Mouse (Mus musculus) cortical plate, adult 2 months (tissue): Measurements from ENCODE around the gene Gramd4. TPM values are rescaled to one million over a fixed set of nuclear protein-coding genes. Genes with fewer than 3 reads are reported as not detected.

ENCODE experiments used
- H3K27ac ChIP-seq: fragments of 200-500 bp; 2 replicates; pipeline ENCODE4 v1.5.1; 2012; ENCODE audit warnings: low read length, control low read depth, inconsistent platforms; ENCODE audit not compliant: insufficient read depth
- H3K4me1 ChIP-seq: fragments of 200-500 bp; 2 replicates; pipeline ENCODE4 v1.6.1; 2011; ENCODE audit warnings: low read length; ENCODE audit not compliant: control insufficient read depth, insufficient read depth
- H3K4me3 ChIP-seq: fragments of 200-500 bp; 2 replicates; pipeline ENCODE4 v1.5.1; 2011; ENCODE audit warnings: mild to moderate bottlenecking, low read length, control low read depth; ENCODE audit not compliant: insufficient read depth
- CTCF ChIP-seq: fragments of 200-500 bp; IDR thresholded peaks from 2 replicates; pipeline ENCODE4 v1.5.1; 2011; ENCODE audit warnings: mild to moderate bottlenecking, control low read depth, low read length; ENCODE audit not compliant: insufficient read depth; ENCODE audit errors: extremely low read depth
- POLR2A ChIP-seq: fragments of 200-500 bp; IDR thresholded peaks from 2 replicates; pipeline ENCODE4 v1.6.1; 2011; ENCODE audit warnings: mild to moderate bottlenecking, low read length, control low read depth; ENCODE audit not compliant: insufficient read depth; ENCODE audit errors: extremely low read depth
- polyA plus RNA-seq: library from polyadenylated mRNA; depleted of rRNA; stranded (reverse); fragments of >200 nt; gene quantifications from 2 replicates; pipeline ENCODE4 v1.2.3, GENCODE M21; 2012

Gene Gramd4
- polyA plus RNA-seq, 1 experiment: 32.6 TPM

DNA sequence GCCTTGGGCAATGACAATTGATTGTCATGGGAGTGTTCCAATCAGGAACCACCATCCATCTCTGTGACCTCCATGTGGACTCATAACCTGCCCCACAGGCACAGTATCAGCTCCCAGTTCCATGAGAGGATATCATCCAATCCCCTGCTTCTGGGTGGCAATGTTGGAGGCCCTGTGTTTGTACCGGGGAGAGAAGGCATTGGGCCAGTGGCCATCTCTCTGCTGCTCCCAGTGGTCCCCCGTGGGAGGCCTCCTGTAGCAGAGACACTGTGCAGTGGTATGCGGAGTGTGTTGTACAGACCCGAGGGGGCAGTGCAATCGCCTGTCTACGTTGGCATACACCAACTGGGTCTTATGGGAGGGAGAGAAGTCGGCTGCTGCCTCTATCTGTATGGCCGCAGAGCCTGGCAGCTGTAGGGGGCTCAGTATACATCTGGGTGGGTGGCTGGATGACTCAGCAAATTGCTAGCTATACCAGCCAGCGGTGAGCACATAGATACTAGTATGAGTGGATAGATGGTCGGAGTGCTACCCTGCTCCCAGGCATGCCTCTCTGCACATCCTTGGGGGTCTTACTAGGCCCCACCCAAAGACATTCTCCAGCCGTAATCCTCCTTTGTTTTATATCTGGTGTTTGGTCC, 50.5 kb downstream of the Gramd4 start:
- Histone ChIP-seq H3K4me3 (no peak overlapping the region), H3K4me1 (peaks cover 17% of the 10 kb centered on the region), H3K27ac (no peak overlapping the region)
- TF ChIP-seq CTCF (no peak), POLR2A (no peak)

DNA sequence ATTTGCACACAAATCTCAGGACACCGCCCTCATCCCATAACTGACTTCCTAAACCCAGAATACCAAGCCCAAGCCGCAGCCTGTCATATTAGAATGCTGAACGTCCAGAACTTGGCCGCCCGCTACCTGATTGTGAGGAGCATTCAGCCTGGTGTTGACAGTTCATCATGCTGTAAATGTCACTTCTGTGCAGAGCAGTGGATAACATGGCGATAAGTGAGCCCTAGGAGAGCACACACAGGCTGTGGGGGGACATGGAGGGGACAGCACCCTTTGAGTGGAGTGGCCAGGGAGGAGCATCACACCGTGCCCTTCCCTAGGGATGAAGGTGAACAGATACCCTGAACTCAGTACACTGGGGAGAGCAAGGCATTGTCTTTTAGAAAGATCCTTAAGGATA, 51.8 kb downstream of the Gramd4 start:
- peaks cover 21% of the 10 kb centered on the region for H3K4me1 ChIP-seq
- no peak overlapping the region for H3K4me3 ChIP-seq
- TF ChIP-seq CTCF (no peak), POLR2A (no peak)
- H3K27ac ChIP-seq: peak overlapping the region; percentile 33; the same call in 1 of the 2 replicates

DNA sequence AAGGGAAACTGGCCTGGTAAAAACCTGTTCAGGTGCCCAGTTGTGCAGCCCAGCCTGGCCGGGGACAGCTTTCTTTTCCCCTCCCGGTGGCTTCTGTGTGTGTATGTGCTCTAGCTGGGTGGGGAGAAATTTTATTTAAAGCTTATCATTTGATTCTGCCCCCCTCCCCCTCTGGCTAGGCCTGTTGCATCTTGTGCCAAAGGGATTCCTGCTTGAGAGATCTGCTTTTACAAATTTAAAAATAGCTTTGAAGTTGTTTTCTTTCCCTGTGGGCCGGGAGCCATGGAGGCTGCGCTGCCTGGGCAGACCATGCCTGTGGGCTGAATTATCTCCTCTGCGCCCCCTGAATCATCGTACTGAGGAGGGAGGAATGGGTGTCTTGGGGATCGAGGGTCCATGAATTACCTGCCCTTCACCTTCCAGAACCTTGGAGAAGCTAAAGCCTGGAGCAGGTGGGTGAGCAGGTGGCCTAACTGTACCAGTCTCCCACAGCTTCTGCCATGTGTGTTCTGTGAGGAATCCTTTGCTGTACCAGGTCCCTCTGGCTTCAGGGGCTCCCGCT, 52.2 kb downstream of the Gramd4 start:
- TF ChIP-seq CTCF: no peak
- TF ChIP-seq POLR2A: no peak
- no peak overlapping the region for H3K27ac ChIP-seq
- peaks cover 19% of the 10 kb centered on the region for H3K4me1 ChIP-seq
- no peak overlapping the region for H3K4me3 ChIP-seq

DNA sequence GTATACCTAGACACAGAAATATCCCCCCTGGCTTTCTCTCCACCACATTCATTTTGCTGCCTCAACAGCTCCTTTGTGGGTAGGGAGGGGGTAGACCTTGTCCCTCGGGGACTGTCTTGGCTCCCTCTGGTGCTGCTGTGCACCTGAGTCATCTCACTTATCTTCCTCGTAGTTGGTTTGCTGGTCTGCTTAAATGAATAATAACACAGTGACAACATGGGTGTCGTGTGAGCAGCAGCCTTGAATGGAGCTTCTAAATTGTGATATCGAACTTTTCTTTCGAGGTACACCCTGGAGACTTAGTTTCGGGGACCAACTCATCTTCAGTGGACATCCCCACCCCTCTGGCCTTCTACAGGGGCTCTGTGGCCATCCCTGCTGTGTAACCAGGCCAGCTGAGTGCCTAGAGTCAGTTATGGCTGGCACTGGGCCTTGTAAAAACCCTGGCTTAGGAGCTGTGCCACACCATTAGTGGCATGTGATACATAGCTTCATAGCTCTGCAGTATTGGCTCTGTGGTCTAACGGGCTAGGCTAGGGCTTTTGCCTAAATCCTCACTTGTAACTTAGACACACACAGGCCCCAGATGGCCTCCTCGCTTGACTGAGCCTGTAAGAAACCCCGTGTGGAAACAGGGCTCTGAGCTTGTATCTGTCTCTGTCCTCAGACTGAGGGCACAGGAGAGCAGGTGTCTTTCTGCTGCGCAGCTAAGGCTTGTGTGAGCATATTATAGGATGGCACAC, 53.0 kb downstream of the Gramd4 start:
- no peak overlapping the region for H3K27ac ChIP-seq
- H3K4me1 ChIP-seq: peaks cover 19% of the 10 kb centered on the region
- TF ChIP-seq POLR2A (no peak), CTCF (no peak)
- no peak overlapping the region for H3K4me3 ChIP-seq

DNA sequence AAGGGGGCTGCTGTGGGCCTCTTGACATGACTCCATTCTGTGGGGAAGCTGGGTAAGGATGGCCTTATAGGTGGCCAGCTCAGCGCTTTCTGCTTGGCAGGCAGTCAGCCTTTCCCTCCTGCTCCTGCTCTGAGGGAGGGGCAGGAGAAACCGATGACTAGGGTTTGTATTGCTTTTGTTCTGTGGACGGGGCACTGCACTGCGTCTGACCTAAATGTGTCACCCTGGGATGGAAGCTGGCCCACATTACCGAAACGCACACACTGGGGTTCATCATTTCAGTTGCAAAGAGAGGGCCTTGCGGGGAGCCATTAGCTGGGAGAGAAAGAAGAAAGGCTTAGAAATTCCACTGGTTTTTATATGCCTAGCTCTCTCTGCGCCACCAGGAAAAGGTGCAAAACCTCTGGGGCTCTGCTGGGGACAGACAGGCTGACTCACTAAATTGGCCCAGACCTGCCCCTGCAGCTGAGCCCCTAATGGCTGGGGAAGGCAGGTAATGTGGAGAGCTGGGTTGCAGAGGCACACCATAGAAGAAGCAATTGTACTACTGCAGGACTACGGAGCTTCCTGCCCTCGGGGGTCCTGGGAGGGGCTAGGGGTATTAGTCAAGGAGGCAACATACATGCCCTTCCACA, 55.3 kb downstream of the Gramd4 start:
- H3K27ac ChIP-seq: no peak overlapping the region
- TF ChIP-seq POLR2A: no peak
- no peak for TF ChIP-seq CTCF
- peaks cover 16% of the 10 kb centered on the region for H3K4me1 ChIP-seq
- no peak overlapping the region for H3K4me3 ChIP-seq

DNA sequence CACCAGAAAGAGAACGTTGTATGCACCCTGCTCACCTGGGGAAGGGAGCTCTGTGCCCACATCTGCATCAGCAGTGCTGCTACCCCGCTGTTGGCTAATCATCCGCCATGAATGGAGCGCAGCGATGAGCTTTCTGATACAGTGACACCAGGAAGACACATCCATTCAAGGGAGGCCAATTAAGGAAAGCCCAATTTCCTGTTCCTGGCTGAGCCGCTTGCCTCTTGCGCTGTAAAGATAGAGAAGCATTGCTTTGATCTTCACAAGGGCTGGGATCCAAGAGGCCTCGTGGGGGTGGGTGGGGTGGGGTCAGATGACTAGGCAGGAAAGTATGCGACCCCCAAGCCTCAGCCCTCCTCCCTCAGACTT, 55.8 kb downstream of the Gramd4 start:
- peaks cover 16% of the 10 kb centered on the region; the same call in 1 of the 2 replicates for H3K4me1 ChIP-seq
- no peak overlapping the region for H3K27ac ChIP-seq
- TF ChIP-seq CTCF: no peak
- TF ChIP-seq POLR2A: no peak
- H3K4me3 ChIP-seq: no peak overlapping the region

DNA sequence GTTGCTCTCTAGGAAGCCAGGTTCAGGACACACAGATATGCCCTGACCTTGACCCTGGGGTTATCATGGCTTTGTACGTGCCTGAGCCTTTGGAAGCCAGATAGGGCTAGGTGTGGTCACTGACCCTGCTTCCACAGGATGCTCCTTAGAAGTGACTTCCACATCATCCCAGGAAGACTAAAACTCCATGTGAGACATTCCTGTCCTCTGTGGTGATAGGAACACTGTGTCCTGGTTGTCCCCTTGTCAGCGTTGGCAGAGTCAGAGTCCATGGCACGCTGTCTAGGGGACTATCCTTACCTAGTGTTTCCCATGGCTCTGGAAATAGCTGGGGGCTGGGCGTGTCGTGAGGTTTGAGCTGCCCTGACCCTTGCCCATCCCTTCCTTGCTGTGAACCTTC, 58.9 kb downstream of the Gramd4 start:
- H3K4me1 ChIP-seq: peaks cover 7% of the 10 kb centered on the region; the same call in 1 of the 2 replicates
- H3K27ac ChIP-seq: no peak overlapping the region
- no peak for TF ChIP-seq POLR2A
- no peak for TF ChIP-seq CTCF
- H3K4me3 ChIP-seq: no peak overlapping the region

DNA sequence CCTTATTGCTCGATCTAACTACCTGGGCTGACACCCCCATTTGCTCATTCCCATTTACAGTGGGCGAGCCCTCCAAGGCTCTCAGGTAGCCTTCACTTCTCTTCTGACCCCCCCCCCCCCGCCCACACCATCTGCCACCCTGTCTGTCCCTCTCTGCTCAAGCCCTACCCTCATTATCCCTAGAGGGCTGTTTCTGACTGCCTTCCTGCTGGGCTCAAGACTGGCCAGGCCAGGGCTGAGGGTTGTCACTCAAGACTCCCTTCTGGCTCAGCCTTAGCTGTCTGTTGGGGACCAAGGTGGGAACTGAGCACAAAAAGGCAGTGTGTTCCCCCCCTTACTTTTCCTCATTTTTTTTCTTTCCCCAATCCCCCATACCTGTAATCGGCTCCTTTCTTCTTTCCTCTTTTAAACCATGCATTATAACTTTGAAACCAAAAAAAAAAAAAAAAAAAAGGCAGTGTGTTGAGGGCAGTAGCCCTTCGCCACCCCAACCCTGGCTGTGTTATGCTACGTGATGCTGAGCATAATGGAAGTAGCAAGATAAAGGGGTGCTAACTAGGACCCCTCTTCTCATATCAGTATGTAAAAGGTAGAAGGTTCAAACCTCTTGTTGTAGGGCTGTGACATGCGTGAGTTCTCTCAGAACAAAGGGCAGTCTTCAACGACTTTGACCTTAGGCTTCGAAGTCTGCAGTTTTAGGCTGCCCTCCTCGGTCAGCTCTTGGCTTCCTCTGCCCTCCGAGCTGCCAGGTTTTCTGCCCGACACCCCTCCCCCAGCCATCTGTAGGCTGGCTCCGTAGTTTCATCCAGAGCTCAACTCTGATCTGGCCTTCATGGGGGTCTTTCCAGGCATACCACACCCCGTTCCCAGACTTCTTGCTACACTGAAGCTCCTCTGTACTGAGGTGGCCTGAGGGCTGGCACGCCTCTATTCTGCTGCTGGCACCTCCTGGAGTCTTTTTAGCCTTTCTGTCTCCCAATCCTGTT, 59.9 kb downstream of the Gramd4 start:
- Histone ChIP-seq H3K4me1 (peaks cover 7% of the 10 kb centered on the region; the same call in 1 of the 2 replicates), H3K4me3 (no peak overlapping the region), H3K27ac (no peak overlapping the region)
- no peak for TF ChIP-seq CTCF
- no peak for TF ChIP-seq POLR2A
